Mouse (Mus musculus): ENCODE measurements around the gene Creb5.

Creb5 gene

DNA sequence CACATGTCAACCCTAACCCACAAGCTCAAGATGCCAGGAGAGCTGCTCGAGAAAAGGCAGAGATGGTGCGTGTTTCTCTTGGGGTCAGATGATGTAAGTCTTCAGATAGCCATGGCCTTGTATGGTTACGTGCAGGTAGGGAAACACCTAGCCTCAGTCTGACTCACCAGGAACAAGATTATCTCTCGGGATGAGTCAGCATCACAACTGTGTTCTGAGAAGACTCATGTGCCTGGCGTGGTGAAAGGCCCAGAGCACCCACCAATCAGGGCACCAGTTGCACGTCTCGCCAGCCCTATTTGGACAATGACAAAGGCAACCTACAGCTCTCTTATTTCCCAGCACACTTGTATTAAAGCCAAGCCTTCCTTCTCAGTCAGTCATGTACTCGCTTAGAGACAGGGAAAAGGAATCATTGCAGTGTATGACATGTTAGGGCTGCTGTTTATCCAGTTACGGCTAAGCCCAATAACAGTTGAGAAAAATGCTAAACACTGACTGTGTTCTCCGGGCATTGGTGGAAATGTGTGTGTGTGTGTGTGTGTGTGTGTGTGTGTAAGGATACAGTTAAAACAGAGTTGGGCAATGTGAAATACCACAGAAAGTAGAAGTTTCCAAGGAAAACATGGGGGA lies 210.9 kb downstream of the Creb5 start:
- no peak for DNase-seq

DNA sequence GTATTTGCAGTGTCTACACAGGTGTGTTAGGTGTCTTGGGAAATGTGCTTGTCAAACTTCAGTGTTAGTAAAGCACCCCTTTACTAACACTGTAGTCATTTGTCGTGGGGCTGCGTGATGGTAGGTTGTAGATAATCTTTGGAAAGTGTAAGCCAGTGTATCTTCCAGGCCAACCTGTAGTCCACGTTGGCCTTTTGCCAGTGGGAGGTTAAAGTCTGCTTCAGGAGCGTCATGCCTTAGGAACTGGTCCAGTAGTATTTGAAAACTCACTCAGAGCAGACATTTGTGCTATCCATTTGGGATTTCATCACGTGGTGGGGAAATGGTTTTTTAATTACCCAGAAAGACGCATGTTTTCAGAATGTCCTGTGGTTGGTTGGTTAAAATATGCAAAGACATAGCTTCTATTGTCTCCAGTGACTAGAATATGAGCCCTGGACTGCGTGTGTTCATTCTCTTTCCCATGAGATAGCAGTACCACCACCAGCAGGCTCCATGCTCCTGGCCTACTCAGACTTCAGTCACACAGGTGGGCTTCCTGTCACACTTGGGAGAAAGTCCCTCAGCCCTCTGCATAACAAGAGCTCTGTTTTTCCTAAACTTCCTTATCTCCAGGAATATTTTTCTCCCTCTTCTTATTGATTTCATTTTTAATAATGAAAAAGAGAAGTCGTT lies 212.7 kb downstream of the Creb5 start:
- DNase-seq: no peak

DNA sequence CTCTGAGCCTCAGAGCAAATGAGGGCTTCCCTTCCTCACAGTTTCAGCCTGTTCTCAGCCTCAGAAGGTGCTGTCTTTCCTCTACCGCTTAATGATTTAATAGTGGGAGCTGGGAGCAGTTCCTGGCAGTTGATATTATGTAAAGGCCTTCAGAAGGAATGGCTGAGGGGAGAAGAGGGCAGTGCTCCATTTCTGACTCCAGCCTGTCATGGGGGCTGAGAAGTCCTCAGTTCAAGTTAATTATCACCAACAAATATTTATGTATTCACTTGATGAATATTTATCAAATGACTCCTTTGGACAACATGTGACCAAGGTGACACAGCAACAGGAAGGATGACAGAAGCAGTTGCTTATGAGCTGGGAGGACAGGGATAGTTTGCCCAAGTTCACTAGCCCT lies 214.2 kb downstream of the Creb5 start:
- no peak for DNase-seq

DNA sequence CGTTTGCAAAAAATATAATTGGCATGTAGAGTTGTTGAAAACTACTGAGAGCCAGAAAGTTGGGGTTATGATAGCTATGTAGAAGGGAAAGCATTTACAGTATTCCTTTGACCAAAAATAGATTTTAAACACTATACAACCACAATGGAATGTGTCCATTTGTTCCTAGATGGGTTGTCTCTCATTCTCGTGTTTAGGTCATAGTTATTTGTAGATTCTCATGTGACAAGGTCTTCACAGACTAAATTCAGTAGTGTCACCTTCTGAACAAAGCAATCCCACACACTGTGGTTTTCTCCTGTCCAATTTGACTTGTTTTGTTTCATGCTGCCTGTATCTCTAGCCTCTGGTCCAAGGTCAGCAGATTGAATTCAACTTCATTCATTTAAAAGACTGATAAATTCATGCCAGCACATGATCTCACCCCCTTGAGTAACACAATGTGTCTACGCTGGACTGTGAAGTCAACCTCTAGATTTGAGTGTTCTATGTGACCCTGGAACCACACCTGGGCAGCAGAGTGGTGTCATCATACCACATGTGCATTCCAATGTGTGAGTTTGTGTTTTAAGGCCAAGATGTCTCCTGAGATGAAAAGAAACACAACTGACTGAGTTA lies 220.0 kb downstream of the Creb5 start:
- DNase-seq: no peak

DNA sequence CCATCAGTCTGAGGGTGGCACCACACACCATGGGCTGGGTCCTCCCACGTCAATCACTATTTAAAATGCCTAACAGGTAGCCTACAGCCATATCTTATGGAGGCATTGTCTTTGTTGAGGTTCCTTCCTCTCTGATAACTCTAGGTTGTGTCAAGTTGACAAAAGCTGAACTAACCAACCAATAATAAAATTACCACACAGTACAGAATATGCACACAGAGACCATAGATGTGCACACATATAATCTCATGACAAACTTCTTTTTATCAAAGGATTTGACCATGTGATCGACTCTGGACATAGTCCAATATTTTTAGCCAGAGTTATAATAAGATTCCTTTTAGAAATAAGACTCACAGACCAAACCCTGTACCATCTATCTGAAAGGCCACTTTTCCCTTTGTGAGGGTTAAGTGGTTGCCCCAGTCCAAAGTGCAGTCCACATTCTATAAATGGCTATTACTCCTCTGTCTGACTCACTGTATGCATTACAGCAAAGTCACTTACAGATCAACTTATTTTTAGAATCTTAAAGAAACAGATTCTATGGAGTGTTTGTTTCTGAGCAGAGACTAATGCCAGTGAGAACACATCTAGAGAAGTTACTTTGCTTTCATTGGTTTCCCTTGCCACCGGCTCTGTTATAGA lies 221.9 kb downstream of the Creb5 start:
- DNase-seq: no peak

DNA sequence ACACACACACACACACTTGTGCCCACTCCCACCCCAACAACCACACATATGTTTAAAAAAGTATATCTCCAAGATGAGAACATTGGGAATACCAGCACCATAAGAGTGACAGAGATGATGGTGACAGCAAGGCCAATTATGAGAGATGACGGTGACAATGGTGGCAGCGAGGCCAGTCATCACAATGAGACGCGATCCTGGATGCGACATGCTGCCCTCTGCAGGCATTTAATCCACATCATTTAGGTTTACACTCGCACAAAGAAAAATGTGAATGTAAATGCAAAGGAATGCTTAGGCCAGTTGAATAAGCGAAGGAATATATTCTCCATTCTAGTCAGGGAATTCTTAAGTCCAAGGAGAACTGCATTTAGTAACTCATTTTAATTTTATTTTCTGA lies 222.9 kb downstream of the Creb5 start:
- DNase-seq: no peak

DNA sequence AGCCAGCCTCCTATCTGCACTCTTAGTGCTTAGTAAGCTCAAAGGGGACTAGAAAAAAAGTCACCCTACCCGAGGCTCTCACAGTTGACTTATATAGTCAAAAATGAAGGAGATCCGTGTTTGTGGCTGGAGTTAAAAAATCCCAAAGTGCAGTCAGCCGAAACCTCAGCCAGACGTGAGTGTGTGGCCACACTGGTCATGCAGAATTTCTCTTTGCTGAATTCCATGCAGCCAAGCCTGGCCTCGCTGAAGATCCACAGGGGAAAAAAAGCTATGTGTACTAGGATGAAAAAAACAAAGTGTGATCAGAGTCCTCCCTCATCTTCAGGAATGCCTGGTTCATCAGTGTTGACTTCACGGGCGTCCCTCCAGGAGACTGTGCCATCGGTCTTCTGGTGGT lies 225.2 kb downstream of the Creb5 start:
- DNase-seq: no peak

DNA sequence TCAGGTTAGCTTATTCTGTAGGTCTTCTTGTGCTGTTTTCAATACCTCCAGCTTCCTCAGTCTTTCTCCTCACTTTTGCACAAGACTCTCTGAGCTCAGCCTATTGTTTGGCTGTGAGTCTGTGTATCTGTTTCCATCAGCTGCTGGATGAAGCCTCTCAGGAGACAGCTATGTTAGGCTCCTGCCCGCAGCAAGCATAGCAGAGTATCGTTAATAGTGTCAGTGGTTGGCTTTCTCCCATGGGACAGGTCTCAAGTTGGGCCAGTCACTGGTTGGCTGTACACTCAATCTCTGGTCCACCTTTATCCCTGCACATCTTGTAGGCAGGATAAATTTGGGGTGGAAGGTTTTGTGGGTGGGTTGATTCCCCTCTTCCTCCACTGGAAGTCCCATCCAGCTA lies 226.3 kb downstream of the Creb5 start:
- DNase-seq: no peak

DNA sequence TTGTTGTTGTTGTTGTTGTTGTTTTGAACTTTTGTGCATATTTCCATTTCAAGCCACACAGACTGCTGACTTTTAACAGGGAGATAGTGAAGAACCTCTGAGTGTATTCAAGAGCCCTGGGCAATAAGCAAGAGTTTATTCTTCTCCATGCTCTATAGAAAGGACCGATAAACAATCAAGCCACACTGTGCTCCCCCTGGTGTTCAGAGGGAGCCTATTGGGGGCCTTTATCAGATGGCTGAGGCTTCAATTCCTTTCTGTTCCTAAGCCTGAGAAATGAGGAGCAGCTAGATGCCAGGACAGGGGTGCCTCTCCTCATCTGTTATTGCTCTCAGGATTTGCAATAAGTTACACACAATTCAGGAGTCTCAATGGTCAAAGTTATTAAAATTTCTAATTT lies 227.8 kb downstream of the Creb5 start:
- DNase-seq: no peak

DNA sequence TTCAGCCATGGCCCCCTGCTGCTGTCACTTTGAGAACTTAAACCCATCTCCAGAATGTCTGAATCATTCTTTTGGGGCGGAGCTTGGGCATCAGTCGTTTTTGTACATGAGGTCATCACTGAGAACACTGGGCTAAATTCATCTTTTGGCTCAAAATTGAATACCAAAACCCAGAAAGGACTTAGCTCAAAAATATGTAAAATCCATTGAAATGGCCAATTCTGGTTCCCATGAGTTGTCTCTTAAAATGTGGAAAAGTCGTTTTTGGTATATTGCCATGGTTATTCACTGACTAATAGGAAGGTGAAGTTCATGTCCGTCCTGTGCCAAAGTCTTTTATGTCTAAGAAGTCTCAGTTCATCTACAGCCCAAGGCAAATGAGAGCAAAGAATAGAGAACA lies 228.5 kb downstream of the Creb5 start:
- no peak for DNase-seq

DNA sequence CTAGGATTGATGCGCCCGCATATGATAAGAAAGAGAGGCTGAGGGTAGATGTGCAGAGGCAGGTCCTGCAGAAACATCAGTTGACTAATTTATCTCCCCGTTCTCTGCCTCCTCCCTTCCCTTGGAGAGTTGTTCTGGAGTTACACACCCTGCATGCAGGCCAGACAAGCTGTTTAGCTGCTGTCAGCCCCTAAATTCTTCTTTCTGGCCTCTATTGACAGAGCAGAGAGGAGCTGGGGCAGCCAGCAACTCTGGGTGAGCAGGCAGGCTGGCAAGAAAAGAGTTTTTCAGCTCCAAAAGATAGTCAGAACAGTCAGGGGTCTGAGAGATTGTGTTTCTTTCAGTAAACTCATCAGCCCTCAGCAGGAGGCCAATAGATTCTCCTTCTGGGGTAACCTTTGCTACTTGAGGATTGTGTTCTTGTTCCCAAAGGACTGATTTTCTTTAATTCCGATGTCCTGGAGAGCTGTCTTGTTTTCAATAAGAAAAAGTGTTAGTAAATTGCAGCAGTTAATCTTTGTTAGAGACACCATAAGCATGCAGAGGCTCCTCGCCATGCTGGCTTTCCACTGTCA lies 230.4 kb downstream of the Creb5 start:
- no peak for DNase-seq

DNA sequence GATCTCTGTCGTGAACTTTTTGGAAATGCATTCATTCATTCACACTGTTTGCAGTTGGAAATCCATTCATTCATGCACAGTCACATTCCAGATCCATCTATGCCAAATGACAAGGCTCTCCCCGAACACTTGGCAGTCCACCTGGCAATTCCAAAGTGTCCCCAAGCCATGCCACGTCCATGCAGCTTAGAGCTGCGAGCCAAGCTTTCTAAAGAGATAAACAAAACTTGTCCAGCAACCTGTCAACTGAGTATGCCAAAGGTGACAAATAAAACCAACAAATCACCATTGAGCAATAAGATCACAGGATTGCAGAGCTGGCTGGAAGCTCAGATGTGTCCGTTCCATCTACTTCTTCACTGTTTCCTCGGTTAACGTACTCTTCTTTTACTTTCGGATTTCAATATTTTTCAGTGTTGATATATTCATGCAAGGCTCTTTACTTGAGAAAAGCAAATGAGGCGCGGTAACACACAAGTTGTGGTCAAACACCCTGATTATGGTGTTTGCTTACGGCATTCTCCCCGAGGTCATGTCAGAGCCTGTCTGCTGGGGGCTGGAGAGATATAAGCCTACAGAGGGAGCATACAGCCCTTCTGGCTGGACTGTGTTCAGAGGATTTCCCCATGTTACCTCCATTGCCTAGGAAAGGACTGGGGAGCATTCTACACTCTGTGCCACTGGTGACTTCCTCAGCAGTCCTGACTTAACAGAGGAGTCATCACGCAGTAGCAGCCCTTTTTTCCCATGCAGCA lies 236.8 kb downstream of the Creb5 start:
- DNase-seq: peak in 1 of 2 experiments; percentile 17

DNA sequence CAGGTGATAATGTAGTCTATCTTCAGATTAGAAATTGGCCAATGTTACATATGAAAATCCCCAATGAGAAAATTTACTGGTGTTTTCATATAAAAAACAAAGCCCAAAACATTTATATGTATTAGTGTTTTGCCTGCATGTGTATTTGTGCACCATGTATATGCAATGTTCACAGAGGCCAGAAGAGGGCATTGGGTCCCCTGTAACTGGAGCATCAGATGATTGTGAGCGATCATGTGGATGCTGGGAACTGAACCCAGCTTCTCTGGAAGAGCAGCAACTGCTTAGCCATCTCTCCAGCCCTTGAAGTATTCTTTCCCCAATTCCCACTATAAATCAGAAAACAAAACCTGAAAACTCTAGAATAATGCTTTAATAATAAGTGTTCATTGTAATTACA lies 239.4 kb downstream of the Creb5 start:
- no peak for DNase-seq

DNA sequence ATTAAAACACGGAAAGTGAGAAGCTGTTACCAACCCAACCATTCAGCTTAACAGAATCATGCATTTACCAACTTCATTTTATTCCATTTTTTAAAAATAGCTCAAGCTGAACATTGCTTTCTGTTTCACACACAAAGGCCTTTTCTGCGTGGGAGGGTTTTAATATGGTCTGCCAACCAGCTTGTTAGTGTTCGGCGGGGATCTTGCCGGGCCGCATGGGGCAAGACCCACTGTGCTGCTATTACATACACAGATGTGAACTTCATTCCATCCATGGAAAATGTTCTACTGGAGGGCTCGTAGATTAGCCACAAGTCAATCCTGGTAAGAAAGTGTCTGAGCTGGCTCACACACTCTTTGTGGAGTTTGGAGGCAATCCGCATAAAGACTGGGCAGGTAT lies 243.7 kb downstream of the Creb5 start:
- no peak for DNase-seq

DNA sequence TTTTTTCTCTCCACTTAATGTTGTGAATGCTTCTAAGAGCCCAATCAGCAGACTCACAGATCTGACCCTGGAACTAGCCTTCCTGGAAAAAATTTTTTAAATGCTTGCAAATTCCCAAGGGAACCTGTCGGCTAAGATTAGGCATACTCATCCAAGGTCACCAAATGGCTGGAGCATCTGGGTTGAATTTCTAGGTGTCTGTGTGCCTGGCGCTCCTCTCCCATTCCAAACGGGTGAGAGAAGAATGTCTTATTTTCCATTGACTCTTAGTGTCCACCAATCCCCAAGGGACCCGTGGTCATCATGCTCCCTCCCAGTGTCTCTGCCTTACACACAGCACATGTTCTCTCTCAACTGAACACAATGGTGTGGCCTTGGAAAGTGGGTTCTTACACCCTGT lies 244.4 kb downstream of the Creb5 start:
- no peak for DNase-seq

DNA sequence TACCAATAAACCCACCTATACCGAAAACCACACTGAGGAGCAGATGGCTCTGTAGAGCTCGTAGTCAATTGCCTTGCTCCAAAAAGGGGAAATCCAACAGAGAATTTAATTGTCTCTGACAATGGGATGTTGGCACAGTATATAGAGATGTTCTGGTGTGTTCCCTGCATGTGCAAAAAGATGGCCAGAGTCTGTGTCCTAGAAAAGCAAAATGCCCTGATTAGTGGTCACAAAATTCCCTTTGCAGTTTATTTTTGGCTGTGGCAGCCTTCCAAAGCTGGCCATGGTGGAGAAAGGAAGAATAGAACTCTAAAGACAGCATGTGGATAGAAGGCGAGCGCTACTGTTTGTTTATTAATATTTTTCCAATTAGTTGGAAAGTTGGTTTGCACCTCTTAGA lies 250.5 kb downstream of the Creb5 start:
- DNase-seq: no peak

DNA sequence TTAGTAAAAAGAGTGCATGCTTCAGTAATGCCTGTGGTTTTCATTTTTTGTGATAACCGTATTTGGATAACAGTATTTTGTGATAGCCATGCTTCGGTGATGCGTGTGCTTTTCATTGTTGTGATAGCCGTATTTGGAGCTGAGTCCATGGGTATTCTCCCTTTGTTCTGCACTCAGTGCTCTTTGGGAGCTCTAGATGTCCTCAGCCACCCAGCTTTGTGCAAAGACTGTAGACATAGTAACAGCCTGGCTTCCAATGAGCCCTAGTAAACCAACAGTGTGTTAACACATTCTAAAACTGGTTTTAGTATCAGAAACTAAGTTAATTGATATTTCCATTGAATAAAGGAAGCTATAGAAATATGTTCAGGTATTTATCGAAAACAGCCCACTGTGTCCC lies 254.7 kb downstream of the Creb5 start:
- no peak for DNase-seq

DNA sequence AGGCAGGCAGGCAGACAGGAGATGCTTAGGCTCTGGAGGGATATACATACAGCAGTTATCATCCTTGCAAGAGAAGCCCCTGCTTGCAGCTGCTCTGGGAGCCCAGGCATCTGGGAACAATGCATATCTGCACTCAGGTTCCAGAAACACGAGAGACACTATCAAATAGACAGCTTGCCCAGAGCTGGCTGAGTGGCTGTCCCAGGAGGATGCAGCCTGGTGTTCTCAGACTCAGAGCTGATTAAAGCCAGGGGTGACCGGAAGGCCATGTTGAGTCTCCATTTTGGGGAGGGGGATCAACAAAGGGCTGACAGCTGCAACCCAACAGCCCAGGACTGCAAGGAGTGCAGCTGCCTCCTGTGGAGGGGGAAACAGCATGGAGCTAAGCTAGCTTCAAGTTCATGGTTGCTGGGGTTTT lies 258.4 kb downstream of the Creb5 start:
- no peak for DNase-seq

DNA sequence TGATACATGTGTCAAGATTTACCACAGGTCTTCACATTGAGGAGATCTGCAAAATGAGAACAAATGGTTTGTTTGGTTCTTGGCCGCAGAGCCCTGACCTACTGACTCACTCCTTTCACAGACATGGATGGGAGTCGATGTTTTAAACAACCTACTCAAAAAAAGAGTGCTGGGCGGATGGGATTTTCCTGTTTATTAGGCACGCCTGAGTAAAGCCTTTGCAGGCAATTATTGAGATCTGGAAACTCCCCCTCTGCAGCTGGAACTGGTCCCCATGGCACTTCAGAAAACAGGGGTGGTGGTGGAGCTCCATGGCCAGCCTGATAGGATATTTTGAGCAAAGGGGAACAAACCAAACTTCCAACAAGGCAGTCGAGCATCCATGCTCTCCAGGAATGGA lies 258.9 kb downstream of the Creb5 start:
- no peak for DNase-seq

DNA sequence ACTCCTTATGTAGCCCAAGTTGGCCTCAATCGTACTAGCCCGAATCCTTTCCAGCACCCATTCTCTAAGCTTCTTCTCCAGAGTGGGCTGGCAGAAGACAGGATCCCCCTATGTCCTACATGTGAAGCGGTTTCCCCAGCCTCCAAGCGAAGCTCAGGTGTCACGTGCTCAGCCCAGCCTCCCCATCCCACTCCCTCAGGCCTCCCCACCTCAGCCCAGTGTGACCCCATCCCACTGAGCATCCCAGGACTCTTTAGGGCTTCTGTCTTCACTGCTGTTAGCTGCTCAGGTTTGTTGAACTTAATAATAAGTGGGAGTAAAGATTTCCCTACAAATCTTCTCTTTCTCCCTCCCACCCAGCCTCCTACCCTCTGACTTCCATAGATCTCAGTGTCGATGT lies 261.2 kb downstream of the Creb5 start:
- no peak for DNase-seq

DNA sequence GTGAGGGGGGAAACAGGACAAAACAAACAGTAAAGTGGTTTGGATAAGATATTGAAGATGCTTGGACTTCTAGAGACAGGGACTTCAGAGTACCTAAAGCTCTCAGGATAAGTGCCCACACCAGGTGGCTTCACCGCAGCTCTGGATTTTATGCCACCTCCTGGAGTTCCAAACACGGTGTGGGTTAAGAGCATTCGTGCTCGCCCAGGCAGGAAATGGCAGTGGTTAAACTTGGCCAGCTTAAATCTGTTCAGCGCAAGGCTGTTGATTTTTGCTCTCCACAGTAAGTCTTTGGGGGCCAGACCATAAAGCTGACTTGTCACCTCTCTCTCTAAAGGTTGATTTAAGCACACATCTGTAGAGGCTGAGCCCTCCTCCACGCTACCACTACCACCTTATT lies 262.3 kb downstream of the Creb5 start:
- no peak for DNase-seq

DNA sequence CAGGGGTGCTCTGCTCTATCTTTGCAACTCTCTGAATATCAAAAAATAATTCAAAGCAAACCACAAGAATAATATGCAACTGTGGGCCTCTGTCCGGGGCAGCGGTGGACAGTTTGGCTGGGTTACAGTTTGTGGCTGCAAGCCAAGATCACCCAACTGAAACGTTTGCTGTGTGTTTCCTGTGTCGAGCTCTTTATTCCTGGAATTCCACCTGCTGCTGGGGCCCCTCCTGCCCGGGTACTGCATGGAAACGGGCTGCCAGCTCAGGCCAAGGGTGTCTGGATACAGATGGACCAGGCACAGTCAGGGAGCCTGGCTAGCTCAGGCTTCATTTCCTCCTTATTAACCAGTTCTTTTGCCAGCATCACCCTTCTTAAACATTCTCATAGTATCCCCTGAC lies 269.0 kb downstream of the Creb5 start:
- no peak for DNase-seq

DNA sequence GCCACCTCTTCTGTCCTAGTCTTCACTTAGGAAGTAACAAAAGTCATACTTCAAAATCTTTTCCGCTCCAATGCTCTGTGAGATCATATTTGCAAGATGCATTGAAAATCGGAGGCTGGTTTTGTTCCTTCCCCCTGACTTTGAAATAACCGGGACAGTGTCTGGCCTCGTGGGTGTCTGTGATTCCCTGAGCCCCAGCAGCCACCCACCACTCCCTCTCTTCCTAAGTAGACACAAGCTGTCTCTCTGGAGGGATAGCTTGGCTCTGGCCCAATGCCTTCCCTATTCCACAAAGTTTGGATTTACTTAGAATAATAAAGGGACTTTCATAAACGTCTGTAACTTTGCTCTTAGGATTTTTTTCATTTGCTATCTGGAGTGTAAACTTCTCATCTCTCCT lies 273.9 kb downstream of the Creb5 start:
- DNase-seq: no peak
